Mouse (Mus musculus) lung, postnatal 0 days (tissue): ENCODE results near the gene Nup93. TPM values are rescaled to one million over a fixed set of nuclear protein-coding genes. Genes with fewer than 3 reads are reported as not detected.

Experiments used
- ATAC-seq: fragments of 200-750 bp; cut with Nextera tagmentation; 2 replicates; pipeline ENCODE4 v1.8.0; 2017; ENCODE audit warnings: moderate library complexity
- DNase-seq: peaks from one replicate; pipeline ENCODE4 v3.0.0-alpha.2; 2016; ENCODE audit warnings: low spot score
- H3K27ac ChIP-seq: fragments of 300-500 bp; sonication (generic); 2 replicates; pipeline ENCODE4 v1.5.1; 2014; ENCODE audit warnings: antibody characterized with exemption, mild to moderate bottlenecking, low read length, mixed read lengths
- H3K27me3 ChIP-seq: fragments of 300-500 bp; sonication (generic); replicated peaks from 2 replicates; pipeline ENCODE4 v1.6.1; 2014; ENCODE audit warnings: low read length, mixed read lengths; ENCODE audit not compliant: insufficient read depth
- H3K36me3 ChIP-seq: fragments of 300-500 bp; sonication (generic); 2 replicates; pipeline ENCODE4 v1.6.1; 2014; ENCODE audit warnings: low read length, mixed read lengths; ENCODE audit not compliant: insufficient read depth
- H3K4me1 ChIP-seq: fragments of 300-500 bp; sonication (generic); 2 replicates; pipeline ENCODE4 v1.6.1; 2014; ENCODE audit warnings: antibody characterized with exemption, low read depth, low read length, mixed read lengths; ENCODE audit not compliant: insufficient read depth
- H3K4me2 ChIP-seq: fragments of 300-500 bp; sonication (generic); replicated peaks from 2 replicates; pipeline ENCODE4 v1.6.1; 2014; ENCODE audit warnings: low read depth, mild to moderate bottlenecking, low read length, moderate library complexity, mixed read lengths
- H3K4me3 ChIP-seq: fragments of 300-500 bp; sonication (generic); 2 replicates; pipeline ENCODE4 v1.5.1; 2014; ENCODE audit warnings: low read depth, low read length
- H3K9ac ChIP-seq: fragments of 300-500 bp; sonication (generic); replicated peaks from 2 replicates; pipeline ENCODE4 v1.6.1; 2014; ENCODE audit warnings: low read depth, mild to moderate bottlenecking
- H3K9me3 ChIP-seq: fragments of 300-500 bp; sonication (generic); 2 replicates; pipeline ENCODE4 v1.6.1; 2016; ENCODE audit warnings: low read length, mixed read lengths
- CTCF ChIP-seq: IDR thresholded peaks from 2 replicates; pipeline ENCODE4 v1.5.1; 2016; ENCODE audit warnings: antibody characterized with exemption, mild to moderate bottlenecking
- EP300 ChIP-seq: IDR thresholded peaks from 2 replicates; pipeline ENCODE4 v1.6.1; 2016; ENCODE audit warnings: antibody characterized with exemption, mild to moderate bottlenecking, control low read depth
- WGBS: fragments of 180-500 bp; shearing (Covaris S2); extraction: QIAGEN DNeasy Blood & Tissue Kit; methylation state at CpG from one replicate; pipeline ENCODE4 v1.1.7; 2014; 5-methylcytosine and 5-hydroxymethylcytosine counted together
- polyA plus RNA-seq: library from polyadenylated mRNA; unstranded; fragments of >200 nt; fragmentation: Nextera tagmentation; extraction: Ambion mirVana; gene quantifications from 2 replicates; pipeline ENCODE4 v1.2.1, GENCODE M21; 2015

Gene Nup93
- polyA plus RNA-seq, 1 experiment from 2014 or later = 26.7 TPM

DNA sequence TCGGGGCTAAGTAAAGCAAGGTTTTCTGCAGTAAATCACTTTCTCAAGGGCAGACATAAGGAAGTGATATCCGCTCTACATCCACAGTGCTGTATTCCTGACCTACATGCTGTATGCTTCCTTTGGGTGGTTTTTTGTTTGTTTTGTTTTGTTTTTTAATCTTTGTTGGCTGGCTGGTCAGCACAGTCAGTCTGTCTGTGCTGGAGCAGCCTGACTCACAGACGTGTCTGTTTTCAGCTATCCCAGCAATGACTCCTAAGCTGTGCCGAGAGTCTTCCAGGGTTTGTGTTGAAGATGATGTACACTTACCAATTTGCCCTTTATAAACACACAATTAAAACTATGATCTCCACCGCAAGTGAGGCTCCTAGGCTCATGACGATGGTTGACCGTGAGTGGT is 56.7 kb downstream of the Nup93 start:
- no peaks in the 10 kb centered on the region for H3K36me3 ChIP-seq
- TF ChIP-seq CTCF = no peak
- TF ChIP-seq EP300 = no peak

DNA sequence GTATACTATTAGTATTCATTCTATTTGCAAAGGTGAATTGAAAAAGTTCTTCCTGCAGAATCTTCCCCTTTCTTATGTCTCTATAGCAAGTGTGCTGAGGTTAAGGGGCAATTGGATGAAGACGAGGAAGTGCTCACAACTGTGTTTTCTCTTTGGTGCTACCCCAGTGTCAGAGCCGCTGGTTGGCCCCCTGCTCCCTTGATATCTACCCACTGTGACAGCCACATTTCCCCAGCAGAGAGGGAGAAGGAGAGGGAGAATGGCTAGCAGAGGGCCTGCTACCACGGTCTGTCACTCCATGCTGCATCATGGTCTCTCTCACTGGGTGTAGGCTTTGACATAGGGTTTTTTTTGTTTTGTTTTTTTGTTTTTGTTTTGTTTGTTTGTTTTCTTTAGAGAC is 58.2 kb downstream of the Nup93 start:
- TF ChIP-seq EP300 (no peak), CTCF (no peak)
- H3K9me3 ChIP-seq = no peaks in the 10 kb centered on the region
- no peaks in the 10 kb centered on the region for H3K27me3 ChIP-seq
- H3K4me2 ChIP-seq = no peak overlapping the region
- H3K4me1 ChIP-seq = no peaks in the 10 kb centered on the region
- no peak overlapping the region for H3K27ac ChIP-seq
- H3K9ac ChIP-seq = no peak overlapping the region
- H3K36me3 ChIP-seq = no peaks in the 10 kb centered on the region
- WGBS = 74% methylated on average over 3 of the region's 3 CpGs
- ATAC-seq = no peak
- H3K4me3 ChIP-seq = no peak overlapping the region
- DNase-seq = no peak

More for the DNA sequence above, 56.7 kb downstream of the Nup93 start:
- no peak for ATAC-seq
- 56% methylated on average over 7 of the region's 7 CpGs for WGBS
- H3K4me3 ChIP-seq = no peak overlapping the region
- no peaks in the 10 kb centered on the region for H3K9me3 ChIP-seq
- no peak for DNase-seq
- H3K27ac ChIP-seq = no peak overlapping the region
- no peaks in the 10 kb centered on the region for H3K27me3 ChIP-seq
- H3K9ac ChIP-seq = no peak overlapping the region
- no peak overlapping the region for H3K4me2 ChIP-seq
- no peaks in the 10 kb centered on the region for H3K4me1 ChIP-seq

DNA sequence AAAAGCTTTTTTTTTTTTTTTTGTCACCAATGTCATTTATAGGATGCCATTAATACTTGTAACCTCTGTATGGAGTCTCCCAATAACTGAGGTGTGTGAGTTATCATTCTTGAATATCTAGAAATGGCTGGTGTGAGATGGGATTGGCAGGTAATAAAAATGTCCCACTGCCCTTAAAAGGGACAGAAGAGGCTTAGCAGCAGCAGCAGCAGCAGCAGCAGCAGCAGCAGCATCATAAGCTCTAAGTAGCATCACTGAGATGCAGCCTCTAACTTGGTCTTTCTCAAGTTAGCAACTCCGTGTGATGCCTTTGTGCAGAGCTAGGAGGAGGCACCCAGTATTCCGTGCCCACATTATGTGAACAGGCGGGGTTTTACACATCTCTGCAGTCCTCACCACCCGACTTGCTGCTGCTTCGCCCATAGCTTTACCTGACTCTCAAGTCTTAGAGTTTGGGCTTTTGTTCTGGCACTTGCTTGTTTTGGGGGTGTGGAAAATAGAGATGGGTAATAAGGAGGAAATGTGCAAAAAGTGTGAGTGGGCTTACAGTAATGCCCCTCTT is 59.0 kb downstream of the Nup93 start:
- ATAC-seq (no peak), DNase-seq (no peak)
- TF ChIP-seq CTCF (no peak), EP300 (no peak)
- H3K27me3 ChIP-seq = no peaks in the 10 kb centered on the region
- no peak overlapping the region for H3K27ac ChIP-seq
- H3K4me2 ChIP-seq = no peak overlapping the region
- H3K4me1 ChIP-seq = no peaks in the 10 kb centered on the region
- no peak overlapping the region for H3K4me3 ChIP-seq
- no peaks in the 10 kb centered on the region for H3K36me3 ChIP-seq
- no peaks in the 10 kb centered on the region for H3K9me3 ChIP-seq
- 88% methylated on average over 5 of the region's 5 CpGs for WGBS
- H3K9ac ChIP-seq = no peak overlapping the region

DNA sequence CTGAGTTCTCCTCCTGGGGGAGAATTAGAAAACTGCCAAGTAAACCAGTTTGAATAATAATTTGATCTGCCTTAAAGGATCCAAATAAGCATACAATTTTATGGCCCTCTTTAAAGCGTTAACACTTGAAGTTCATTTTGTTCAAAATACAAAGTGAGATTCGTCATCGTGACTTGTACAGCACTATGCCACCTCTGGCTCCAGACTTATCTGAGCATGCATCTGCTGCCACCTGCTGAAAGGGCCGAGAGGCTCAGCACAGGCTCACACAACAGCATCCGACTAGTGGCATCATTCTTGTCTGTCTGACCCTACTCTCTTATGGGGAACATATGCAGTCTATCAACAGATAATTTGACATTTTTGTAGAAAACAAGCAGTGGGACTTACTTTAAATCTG is 59.7 kb downstream of the Nup93 start:
- Histone ChIP-seq H3K4me3 (no peak overlapping the region), H3K4me1 (no peaks in the 10 kb centered on the region), H3K4me2 (no peak overlapping the region), H3K36me3 (no peaks in the 10 kb centered on the region), H3K9me3 (no peaks in the 10 kb centered on the region), H3K27me3 (no peaks in the 10 kb centered on the region), H3K9ac (no peak overlapping the region), H3K27ac (no peak overlapping the region)
- TF ChIP-seq EP300 = no peak
- TF ChIP-seq CTCF = peak; percentile 54
- no peak for DNase-seq
- 57% methylated on average over 5 of the region's 5 CpGs for WGBS
- ATAC-seq = no peak

DNA sequence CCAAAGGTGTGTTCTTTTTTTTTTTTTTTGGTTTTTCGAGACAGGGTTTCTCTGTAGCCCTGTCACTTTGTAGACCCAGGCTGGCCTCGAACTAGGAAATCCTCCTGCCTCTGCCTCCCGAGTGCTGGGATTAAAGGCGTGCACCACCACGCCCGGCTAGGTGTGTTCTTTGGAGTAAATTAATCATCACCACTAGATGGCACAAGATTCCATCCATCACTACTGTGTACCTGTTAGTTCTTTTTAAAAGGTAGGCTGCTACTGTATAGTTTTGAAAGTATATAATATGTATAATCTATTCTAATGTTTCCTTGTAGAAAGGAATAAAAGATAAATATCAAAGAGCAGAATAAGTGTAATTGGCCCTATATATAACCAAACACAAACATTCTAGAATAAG is 63.9 kb downstream of the Nup93 start:
- no peak overlapping the region for H3K27ac ChIP-seq
- TF ChIP-seq CTCF (peak; percentile 58), EP300 (no peak)
- no peaks in the 10 kb centered on the region for H3K9me3 ChIP-seq
- no peaks in the 10 kb centered on the region for H3K27me3 ChIP-seq
- no peak overlapping the region for H3K9ac ChIP-seq
- 0 out of 2 replicates have a peak, but pooled peaks cover 3% of the 10 kb centered on the region for H3K4me1 ChIP-seq
- DNase-seq = peak; percentile 48
- no peak for ATAC-seq
- no peaks in the 10 kb centered on the region for H3K36me3 ChIP-seq
- WGBS = 83% methylated on average over 6 of the region's 6 CpGs
- no peak overlapping the region for H3K4me2 ChIP-seq
- H3K4me3 ChIP-seq = no peak overlapping the region

DNA sequence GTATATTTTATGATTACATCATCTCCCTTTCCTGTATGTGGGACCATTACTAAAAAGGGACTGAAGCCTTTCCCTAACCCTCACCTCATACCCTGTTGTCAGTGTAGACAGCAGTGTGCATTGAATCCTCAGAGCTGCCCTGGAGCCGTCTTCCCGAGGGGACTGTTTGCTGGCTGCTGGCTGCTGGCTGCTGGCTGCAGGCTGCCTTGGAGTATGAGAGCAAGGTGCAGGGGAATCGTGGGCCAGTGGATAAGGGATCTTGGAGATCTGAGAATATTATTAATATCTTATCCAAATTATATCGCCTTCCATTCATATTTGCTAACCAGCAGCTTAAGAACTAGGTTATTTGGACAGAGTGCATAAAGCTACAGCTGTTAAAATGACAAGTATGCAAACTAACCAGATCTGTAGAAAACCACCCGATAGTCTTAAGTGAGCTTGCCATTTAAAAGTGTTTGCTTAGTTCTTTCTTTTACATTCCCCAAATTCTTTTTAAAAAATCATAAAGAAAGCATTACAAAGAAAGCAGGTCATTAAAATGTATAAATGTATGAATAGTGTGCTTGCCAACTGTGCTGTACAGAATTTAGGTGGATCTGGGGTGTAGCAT is 65.7 kb downstream of the Nup93 start:
- peak; percentile 56 for DNase-seq
- 39% methylated on average over 5 of the region's 5 CpGs for WGBS
- H3K27ac ChIP-seq = peak overlapping the region; percentile 38; the same call in 1 of the 2 replicates

More for the DNA sequence above, 65.7 kb downstream of the Nup93 start:
- ATAC-seq = no peak; the same call in 1 of the 2 replicates
- H3K4me1 ChIP-seq = 0 out of 2 replicates have a peak, but pooled peaks cover 3% of the 10 kb centered on the region
- H3K9me3 ChIP-seq = no peaks in the 10 kb centered on the region
- H3K4me2 ChIP-seq = no peak overlapping the region
- no peak overlapping the region for H3K9ac ChIP-seq
- H3K36me3 ChIP-seq = no peaks in the 10 kb centered on the region
- H3K27me3 ChIP-seq = no peaks in the 10 kb centered on the region
- peak; percentile 84 for TF ChIP-seq EP300
- no peak for TF ChIP-seq CTCF
- no peak overlapping the region for H3K4me3 ChIP-seq
